Mouse (Mus musculus) frontal cortex, postnatal 10 days (tissue): Measurements from ENCODE around the gene Gria3.

ENCODE experiments used
- DNase-seq, 2 experiments: peaks; one replicate each; pipeline ENCODE4 v3.0.0; 2022; ENCODE audit warnings: low spot score in 2 of 2, mixed read lengths in 1 of 2

Gria3 gene

DNA sequence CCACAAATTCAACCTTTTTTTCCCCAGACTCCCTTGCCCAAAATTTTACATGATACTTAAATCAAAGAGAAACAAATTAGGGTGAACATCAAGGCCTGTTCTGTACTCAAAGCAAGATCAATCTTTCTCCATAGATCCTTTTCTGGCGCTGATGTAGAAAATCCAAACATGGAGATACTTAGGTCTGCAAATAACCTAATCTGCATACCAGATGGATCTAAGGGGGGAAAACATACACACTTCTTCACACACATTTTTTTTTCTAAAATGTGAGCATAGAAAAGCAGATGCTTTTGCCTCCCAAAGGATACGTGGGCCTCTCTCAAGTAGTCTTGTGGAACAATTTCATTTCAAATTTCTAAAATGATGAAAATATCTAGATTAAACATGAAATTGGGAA, 164.2 kb downstream of the Gria3 start:
- DNase-seq, result no peak

DNA sequence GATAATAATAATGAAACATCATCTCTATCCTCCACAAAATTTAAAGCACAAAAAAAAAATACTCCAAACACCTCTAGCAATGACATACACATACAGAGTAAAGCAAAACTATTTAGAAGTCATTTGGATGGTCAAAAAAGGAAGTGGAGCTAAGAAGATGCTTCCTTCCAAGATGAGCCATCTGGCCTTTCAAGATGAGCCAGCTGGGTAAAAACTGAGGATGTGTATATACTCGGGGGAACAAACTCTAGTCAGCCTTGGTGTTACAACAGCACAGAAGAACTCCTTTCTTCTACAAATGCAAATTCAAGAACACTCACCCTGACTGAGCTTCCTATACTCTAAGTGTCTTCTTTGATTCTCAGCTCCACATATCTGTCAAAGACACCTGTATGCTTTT, 172.4 kb downstream of the Gria3 start:
- DNase-seq, result no peak

DNA sequence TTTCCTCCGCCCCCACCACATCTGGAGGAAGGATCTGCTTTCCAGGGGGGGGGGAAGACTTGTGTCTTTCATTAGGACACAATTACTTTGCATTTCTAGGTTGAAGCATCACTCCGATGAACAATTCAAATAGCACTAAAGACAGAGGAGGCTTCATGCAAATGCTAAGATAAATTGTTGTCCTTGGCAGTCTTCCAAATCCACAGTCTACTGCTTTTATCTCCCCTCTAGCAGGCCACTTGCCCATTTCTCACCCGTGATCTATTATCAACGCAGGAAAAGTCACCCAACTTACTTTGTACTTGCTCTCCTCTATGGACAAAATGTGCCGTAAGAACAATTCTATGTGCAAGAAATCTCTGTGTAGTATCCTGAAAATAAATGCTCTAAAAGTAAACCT, 178.1 kb downstream of the Gria3 start:
- no peak for DNase-seq

DNA sequence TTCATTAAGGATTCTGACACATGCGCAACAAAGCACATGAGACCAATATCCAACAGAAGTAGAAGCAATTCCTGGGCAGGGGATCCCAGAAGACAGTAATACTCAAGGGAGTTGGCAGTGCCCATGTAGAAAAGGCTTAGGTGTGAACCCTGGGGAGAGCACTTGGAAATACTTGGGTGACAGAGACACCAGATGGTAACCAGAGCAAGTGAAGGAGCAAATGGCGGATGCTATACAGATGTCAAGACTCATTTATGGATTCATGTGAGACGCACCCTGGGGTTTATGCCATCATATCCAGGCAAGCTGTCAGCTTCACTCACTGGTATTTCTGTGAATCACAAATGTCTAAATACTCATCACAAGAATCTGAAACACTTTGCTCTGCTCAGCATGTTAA, 187.0 kb downstream of the Gria3 start:
- DNase-seq, result no peak

DNA sequence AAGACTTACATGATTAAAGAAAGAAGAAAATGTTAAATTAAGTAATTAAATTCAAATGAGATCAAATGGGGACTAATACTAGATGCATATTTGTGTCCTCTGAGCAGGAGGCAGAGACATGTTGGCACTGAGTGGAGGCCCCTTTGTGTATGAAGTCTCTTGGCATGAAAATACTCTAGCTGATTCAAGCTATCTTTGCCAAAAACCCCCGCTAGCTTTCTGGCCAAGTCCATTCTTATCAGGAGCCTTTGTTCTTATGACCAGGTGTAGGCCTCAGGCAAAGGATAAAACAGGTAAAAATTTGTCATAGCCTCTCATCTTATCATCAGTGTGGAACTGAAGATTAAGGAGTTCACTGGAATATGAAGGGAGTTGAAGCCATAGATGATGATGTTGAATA, 206.5 kb downstream of the Gria3 start:
- DNase-seq, result no peak

DNA sequence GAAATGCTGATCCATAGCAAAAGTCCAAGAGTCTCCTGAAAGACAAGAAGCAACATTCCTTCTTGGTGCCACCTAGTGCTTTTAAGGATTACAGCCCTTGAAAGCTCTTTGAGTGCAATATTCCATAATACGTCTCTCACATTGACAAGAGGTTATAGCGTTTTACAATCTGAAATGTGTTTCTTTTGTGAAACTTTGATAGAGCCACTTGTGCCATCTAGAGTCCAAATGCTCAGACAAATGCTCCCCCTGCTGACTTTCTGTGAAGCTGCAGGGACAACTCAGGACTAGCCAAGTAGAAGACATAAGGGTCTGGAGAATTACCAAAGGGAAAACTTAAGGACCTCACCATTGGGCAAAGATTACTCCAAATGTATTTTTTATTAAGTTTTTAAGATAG, 214.3 kb downstream of the Gria3 start:
- peak in 1 of 2 experiments; percentile 9 for DNase-seq

DNA sequence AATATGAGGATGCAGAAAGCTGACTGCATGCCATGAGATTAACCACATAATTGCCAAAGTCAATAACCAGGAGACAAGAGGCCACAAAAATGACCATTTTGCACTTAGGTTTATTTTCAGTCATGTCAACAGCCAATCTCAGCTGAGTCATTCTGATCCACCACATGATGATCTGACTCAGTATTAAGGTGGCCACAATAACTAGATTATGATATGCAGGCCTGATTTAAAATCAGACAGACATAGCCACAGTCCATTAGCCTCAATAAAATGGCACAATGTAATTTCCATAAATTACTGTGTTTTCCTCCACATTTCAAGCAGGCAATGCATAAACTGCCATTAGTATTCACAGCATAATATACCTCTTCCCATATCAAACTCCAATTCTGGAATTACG, 216.3 kb downstream of the Gria3 start:
- DNase-seq, result no peak

DNA sequence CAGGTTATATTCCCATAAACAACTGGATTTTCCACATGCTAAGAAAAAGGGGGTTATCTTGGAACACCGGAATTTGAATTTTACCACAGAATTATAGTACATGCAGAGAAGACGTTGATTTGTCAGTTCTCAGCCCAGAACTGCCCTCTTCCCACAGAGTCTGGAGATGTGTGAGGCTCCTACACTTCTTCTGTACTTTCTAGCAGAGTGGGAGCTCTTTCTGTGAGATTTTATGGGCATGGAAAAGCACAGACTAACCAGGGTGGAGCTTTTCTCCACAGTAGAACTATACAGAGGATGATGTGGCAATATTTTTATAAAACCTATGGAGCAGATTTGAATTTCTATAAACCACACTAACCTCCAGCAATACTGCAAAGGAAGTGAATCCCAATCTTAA, 217.7 kb downstream of the Gria3 start:
- no peak for DNase-seq

DNA sequence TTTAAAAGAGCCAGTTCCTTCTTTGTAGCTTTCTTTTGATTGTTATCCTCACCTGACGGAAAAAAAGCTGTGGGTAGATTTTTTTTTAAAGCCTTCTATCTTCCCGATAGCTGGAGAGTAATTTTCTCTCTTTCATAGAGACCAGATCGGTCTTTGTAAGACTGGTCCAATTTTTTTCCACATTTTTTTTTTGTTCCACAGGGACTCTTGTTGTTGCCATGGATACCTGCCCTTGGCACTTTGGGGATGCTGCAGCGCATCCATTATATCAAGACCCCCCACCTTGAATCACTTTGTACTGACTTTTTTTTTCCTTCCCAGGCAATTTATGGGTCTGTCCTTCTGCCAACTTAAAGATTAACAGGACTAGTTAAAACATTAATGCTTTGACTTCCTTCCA, 232.9 kb downstream of the Gria3 start:
- no peak for DNase-seq

DNA sequence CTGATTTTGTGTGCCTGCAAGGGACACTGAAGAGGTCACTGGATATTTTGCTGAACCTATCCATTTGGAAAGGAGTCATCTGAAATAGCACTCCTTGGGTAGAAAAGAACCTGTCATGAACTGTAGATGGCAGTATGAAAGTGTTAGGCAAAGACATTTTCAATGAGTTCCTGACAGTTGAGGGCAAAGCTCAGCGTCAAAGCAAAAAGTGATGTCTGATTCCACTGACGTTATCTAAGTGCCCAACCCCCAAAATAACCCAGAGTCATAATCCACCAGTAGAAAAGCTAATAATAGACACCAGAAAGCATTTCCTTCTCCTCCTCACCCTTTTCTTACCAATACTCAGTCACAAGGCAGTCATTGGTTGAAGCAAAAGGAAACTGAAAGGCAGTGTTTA, 244.3 kb downstream of the Gria3 start:
- DNase-seq, result no peak

DNA sequence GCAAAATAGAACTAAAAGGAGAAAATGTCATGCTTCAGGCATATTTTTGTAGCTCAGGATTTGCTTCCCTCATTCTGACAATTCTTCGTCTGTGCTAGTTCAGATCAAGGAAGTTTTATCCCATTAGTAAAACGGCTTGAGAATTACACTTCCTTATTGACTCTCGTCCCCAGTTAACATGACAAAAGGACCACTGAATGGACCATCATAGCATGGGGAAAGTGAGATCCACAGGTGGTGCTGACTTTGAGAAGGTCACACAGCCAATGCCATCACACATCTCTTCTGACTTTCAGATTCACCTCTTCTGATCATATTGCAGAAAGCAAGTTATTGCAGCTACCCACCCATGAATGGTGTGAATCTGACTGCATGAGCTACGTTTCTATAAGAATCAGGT, 257.1 kb downstream of the Gria3 start:
- DNase-seq, result no peak

DNA sequence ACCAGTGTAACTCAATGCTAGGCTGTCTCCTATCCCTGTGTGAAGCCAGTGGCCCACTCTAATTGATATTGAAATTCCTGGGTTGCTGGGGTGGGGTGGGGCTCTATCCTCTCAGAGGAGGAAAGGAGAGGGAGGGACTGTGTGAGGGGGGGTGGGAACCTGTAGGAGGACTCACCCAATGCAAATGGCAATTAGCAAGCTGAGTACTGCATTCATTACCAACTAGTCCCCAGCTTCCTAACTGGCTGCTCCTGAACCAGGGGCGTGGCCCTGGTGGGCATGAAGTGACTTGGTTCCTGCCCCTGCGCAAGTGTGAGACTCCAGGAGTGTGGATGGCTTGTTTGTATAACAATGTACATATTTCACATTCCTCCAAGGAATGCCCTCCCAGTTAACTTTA, 288.2 kb downstream of the Gria3 start:
- no peak for DNase-seq

DNA sequence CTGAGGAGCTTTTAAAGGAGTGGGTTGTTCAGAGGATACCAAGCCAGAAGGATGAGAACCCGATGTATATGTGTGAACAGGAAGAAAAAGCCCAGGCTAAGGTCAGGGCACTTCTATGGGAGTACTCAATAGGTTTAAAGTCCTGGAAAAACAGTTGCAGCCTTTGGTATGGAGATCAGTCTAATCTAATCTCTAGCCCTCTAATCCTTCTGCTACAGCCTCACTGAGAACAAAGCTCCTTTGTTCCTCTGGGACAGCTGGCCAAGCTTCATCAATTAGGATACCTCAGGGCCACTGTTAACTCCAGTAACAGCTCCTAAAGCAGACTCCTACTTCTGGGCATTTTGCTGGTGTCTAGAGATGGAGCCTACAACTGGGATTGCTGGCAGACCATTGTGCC, 291.4 kb downstream of the Gria3 start:
- no peak for DNase-seq
